Mouse (Mus musculus) heart, adult 2 months (tissue): ENCODE measurements around the gene Irak2. TPM values are rescaled to one million over a fixed set of nuclear protein-coding genes. Genes with fewer than 3 reads are reported as not detected.

Experiments
- DNase-seq, 2 experiments: peaks; one replicate each; pipeline ENCODE4 v3.0.0; 2021
- H3K27ac ChIP-seq: fragments of 200-600 bp; 2 replicates; pipeline ENCODE4 v1.8.1; 2022
- H3K27me3 ChIP-seq: fragments of 200-500 bp; 2 replicates; pipeline ENCODE4 v1.6.1; 2012; ENCODE audit warnings: mild to moderate bottlenecking, low read length, inconsistent platforms, mixed read lengths; ENCODE audit not compliant: control insufficient read depth, insufficient read depth
- H3K36me3 ChIP-seq: fragments of 200-500 bp; 2 replicates; pipeline ENCODE4 v1.6.1; 2012; ENCODE audit warnings: low read length, inconsistent platforms; ENCODE audit not compliant: control insufficient read depth, insufficient read depth
- H3K4me1 ChIP-seq: fragments of 200-500 bp; 2 replicates; pipeline ENCODE4 v1.6.1; 2011; ENCODE audit warnings: low read length; ENCODE audit not compliant: control insufficient read depth, insufficient read depth
- H3K4me3 ChIP-seq: fragments of 200-600 bp; 2 replicates; pipeline ENCODE4 v1.8.1; 2022
- H3K79me2 ChIP-seq: fragments of 200-500 bp; replicated peaks from 2 replicates; pipeline ENCODE4 v1.6.1; 2012; ENCODE audit warnings: mild to moderate bottlenecking, inconsistent platforms, low read length, moderate library complexity, mixed read lengths; ENCODE audit not compliant: control insufficient read depth, insufficient read depth
- H3K9ac ChIP-seq: fragments of 200-500 bp; 2 replicates; pipeline ENCODE4 v1.6.1; 2012; ENCODE audit warnings: low read depth, mild to moderate bottlenecking, control low read depth, inconsistent platforms, low read length, mixed read lengths
- CTCF ChIP-seq: fragments of 200-600 bp; IDR thresholded peaks from 2 replicates; pipeline ENCODE4 v1.8.1; 2022; ENCODE audit warnings: antibody characterized with exemption, mild to moderate bottlenecking, moderate library complexity
- EP300 ChIP-seq: fragments of 200-500 bp; IDR thresholded peaks from 2 replicates; pipeline ENCODE4 v1.6.1; 2011; ENCODE audit warnings: low read depth, low read length, control low read depth; ENCODE audit not compliant: insufficient read depth
- POLR2A ChIP-seq: fragments of 200-500 bp; IDR thresholded peaks from 2 replicates; pipeline ENCODE4 v1.6.1; 2011; ENCODE audit warnings: mild to moderate bottlenecking, low read depth, low read length, control low read depth; ENCODE audit not compliant: insufficient read depth
- whole genome bisulfite sequencing: fragments of 180-500 bp; shearing (Covaris S2); methylation state at CpG from one replicate; pipeline ENCODE4 v1.1.7; 2018; 5-methylcytosine and 5-hydroxymethylcytosine counted together
- intact Hi-C: fragments of 180-260 bp; cut with DNase I; formaldehyde crosslinking; loops from one replicate; pipeline ENCODE4 v1.15.1; 2025
- polyA plus RNA-seq: library from polyadenylated mRNA; depleted of rRNA; stranded (reverse); fragments of >200 nt; gene quantifications from 2 replicates; pipeline ENCODE4 v1.2.3, GENCODE M21; 2012
- total RNA-seq, 2 experiments: library from RNA; stranded (reverse); gene quantifications; 2 replicates each; pipeline ENCODE4 v1.2.3; 2021

The Irak2 gene
- total and polyA plus RNA-seq, 3 experiments: 10.4 to 13.6 (median 12.9) TPM

DNA sequence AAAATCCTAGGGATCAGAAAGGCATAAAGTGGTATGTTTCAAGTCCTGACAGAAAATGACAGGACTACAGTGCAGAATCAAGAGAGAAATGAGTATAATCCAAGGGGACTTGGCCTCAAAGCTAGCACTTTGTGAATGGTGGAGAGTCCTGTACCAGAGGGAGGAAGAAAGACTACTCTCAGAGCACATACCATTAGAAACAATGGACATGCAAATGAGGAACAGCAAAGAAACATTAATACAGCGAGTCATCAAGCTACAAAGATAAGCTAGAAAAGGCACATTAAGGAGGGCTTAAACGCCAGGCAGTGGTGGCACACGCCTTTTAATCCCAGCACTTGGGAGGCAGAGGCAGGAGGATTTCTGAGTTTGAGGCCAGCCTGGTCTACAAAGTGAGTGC lies 93.0 kb downstream of the Irak2 start:
- Histone ChIP-seq H3K36me3 (peaks cover 10% of the 10 kb centered on the region), H3K9ac (no peak overlapping the region), H3K27me3 (no peaks in the 10 kb centered on the region), H3K4me1 (no peaks in the 10 kb centered on the region), H3K79me2 (peaks cover 2% of the 10 kb centered on the region; the same call in 1 of the 2 replicates), H3K4me3 (no peak overlapping the region), H3K27ac (no peak overlapping the region)
- WGBS: 84% methylated on average over 3 of the region's 3 CpGs
- intact Hi-C loops: no loop called here
- DNase-seq: no peak
- TF ChIP-seq EP300: no peak
- no peak for TF ChIP-seq POLR2A
- no peak for TF ChIP-seq CTCF

DNA sequence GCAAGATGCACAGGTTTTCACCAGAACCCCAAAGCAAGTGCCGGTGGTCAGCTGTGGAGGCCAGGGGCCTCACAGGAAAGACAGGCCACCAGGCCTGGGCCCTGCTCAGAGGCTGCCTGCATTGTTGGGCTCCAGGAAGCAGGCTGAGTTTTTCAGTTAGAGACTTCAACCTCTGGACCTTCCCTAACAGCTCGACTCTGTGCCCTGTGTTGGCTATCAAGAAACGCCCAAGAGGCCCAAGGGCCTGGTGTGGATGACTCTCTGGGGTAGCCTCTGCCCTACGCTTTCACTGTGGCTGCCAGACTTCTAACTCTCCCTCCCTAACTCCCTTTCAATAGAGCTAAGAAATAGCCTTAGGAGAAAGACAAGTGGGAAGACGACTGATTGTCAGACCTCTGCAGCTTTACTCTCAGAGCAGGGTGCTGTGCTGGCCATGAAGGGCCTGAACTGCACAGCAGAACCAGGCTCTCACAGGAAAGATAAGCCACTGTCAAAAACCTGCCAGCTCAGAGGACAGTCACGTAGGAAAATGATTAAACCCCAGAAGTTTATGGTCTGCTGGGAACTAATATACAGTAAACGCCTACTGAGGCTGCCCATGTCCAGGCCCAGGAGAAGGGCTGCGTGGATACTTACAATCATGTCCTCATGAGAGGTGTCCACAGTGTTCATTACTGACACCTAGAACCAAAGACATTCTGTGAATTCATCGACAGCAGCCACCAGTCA lies 99.2 kb downstream of the Irak2 start:
- DNase-seq: no peak
- intact Hi-C loops: no loop called here
- H3K27ac ChIP-seq: no peak overlapping the region
- H3K4me3 ChIP-seq: no peak overlapping the region
- H3K27me3 ChIP-seq: no peaks in the 10 kb centered on the region
- H3K4me1 ChIP-seq: no peaks in the 10 kb centered on the region
- H3K79me2 ChIP-seq: peaks cover 6% of the 10 kb centered on the region
- no peak overlapping the region for H3K9ac ChIP-seq
- peaks cover 9% of the 10 kb centered on the region; the same call in 1 of the 2 replicates for H3K36me3 ChIP-seq
- WGBS: 80% methylated on average over 9 of the region's 9 CpGs
- TF ChIP-seq CTCF (no peak), EP300 (no peak)

DNA sequence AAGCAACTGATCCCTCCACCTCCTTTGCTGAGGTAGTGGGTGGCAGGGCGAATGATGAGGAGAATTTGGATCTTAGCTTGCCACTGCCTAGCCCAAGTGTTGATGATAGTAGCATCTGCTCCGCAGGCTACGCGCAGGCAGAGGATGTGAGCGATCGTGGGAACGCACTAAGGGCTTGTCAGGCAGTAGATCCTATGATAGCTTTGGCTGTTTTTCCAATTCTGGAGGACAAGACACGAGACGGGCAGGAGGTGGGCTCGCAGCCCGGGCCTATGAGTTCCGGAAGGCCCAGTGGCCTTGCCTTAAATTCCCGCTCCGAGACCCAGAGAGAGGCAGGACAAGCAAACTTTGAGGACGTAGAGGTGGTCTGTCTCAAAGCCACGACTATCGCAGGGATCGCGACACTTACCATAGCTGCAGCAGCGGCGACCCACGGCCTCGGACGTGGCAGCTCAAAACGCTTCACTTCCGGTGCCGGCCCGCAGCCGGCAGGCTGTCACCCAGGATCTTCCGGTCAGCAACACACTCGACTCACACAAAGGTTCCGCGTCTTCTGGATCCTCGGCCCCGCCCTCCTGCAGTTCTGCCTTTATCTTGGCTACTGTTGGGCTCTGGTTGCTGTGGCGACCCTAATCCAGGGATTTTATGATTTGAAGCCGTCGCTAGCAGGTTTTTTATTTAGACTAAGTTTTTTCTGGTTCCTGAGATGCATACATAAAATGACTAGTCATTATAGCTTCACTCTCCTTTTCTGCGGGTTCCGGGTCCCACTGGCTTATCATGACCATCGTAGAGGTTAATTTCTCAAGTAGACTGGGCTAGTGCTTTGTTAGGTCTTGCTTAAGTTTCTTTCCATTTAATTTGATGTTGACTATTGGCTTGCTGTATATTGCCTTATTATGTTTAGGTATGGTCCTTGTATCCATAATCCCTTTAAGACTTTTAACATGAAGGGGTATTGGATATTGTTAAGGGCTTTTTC lies 102.3 kb downstream of the Irak2 start, which contains the start of gene Sec13:
Gene Sec13 (minus strand): TSS at position 508 of the 982 bp plus-strand sequence.
- H3K4me1 ChIP-seq: no peaks in the 10 kb centered on the region
- DNase-seq: peak; percentile 87 to 92
- peak within 1 kb of the TSS; percentile 85 for H3K9ac ChIP-seq
- TF ChIP-seq CTCF (no peak), POLR2A (peak; percentile 92), EP300 (peak; percentile 63; the same call in 1 of the 2 replicates)
- H3K36me3 ChIP-seq: peaks cover 6% of the 10 kb centered on the region; the same call in 1 of the 2 replicates
- H3K4me3 ChIP-seq: peak within 1 kb of the TSS; percentile 78
- peak within 1 kb of the TSS; percentile 80 for H3K27ac ChIP-seq
- H3K79me2 ChIP-seq: peaks cover 6% of the 10 kb centered on the region
- intact Hi-C loops: loop anchor here (5.0 kb wide), 1 partner anchor 43 kb away; the partner anchor contains the start of gene Tatdn2
- no peaks in the 10 kb centered on the region for H3K27me3 ChIP-seq
- 6% methylated on average over 41 of the region's 41 CpGs for WGBS

DNA sequence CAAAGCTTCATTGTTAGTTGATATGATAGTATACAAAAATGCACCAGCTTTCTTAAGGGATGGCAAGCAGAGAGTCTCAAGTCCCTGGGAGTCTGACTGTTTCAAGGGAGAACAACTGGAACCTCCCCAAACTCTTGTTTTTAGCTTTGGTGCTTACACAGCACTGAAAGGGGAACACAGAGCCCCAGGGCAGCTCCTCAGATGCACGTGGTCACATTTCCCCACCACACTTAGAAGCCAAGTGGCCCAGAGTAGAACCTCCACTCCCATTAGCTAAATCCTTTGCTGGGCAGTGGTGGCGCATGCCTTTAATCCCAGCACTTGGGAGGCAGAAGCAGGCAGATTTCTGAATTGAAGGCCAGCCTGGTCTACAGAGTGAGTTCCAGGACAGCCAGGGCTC lies 103.2 kb downstream of the Irak2 start:
- Histone ChIP-seq H3K4me1 (no peaks in the 10 kb centered on the region), H3K27ac (no peak overlapping the region), H3K9ac (no peak overlapping the region), H3K36me3 (0 out of 2 replicates have a peak, but pooled peaks cover 2% of the 10 kb centered on the region), H3K79me2 (peaks cover 6% of the 10 kb centered on the region), H3K4me3 (no peak overlapping the region), H3K27me3 (no peaks in the 10 kb centered on the region)
- DNase-seq: no peak
- TF ChIP-seq CTCF: no peak
- no peak for TF ChIP-seq EP300
- TF ChIP-seq POLR2A: no peak
- WGBS: 71% methylated on average over 2 of the region's 2 CpGs
- intact Hi-C loops: loop anchor here (5.0 kb wide), 1 partner anchor 44 kb away; the partner anchor contains the start of gene Tatdn2

DNA sequence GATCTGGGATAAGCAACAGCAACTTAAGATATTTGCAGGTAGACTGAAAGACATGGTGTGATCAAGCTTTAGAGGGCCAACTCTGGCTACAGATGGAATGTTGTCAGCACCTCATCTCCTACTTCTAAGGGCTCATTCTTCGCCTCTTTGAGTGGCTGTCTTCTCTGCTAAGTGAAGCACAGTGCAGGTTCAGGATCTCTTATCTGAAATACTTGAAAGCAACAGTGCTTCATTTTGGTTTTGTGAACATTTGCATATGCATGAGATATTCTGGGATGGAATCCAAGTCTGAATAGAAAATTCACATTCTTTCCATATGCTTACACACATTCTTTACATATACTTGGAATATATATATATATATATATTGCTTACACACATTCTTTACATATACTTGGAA lies 104.1 kb downstream of the Irak2 start:
- no peak for DNase-seq

More for the DNA sequence above, 104.1 kb downstream of the Irak2 start:
- Histone ChIP-seq H3K4me1 (no peaks in the 10 kb centered on the region), H3K9ac (no peak overlapping the region), H3K79me2 (peaks cover 6% of the 10 kb centered on the region; the same call in 1 of the 2 replicates), H3K36me3 (0 out of 2 replicates have a peak, but pooled peaks cover 2% of the 10 kb centered on the region), H3K27ac (no peak overlapping the region), H3K4me3 (no peak overlapping the region), H3K27me3 (no peaks in the 10 kb centered on the region; the same call in 1 of the 2 replicates)
- TF ChIP-seq POLR2A: no peak
- no peak for TF ChIP-seq CTCF
- no peak for TF ChIP-seq EP300
- 59% methylated on average over 1 of the region's 1 CpGs for WGBS
- intact Hi-C loops: loop anchor here (5.0 kb wide), 1 partner anchor 45 kb away; the partner anchor contains the start of gene Tatdn2
